Mouse (Mus musculus): ENCODE measurements at regions not wholly inside any gene's neighbourhood (a gene's known extent, or its start where the extent isn't known, plus 50 kb on each side); places are given as distances from the start of the nearest gene placed in this dataset.

DNA sequence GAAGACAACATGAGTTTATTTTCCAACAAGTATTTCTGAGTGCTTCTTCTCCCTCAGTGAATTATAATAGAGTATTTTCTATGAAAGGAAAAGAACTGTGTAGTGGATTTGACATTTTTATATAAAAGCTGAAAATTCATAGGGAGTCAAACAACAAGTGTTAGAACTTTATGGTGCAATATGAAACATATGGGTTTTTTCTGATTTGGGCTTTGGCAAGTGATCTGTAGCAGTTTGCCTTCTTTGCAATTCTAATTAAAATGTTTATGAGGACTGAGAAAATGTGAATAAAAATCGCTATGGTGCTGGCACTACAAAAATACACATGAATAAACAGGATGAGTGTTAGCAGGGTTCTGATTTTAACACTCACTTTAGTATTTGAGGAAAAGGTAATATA is 341.0 kb downstream of the Gabrg1 start:
- no peak for DNase-seq (ENCODE audit: low read depth, low spot score)
- ATAC-seq = no peak
- TF ChIP-seq CTCF (IDR thresholded peaks at IDR 0.05) = no peak
- CTCF ChIA-PET = no interaction called here
- no peaks in the 10 kb centered on the region for H3K27me3 ChIP-seq
- in situ Hi-C loops (cut with MboI; ENCODE audit: low pct_unique_long_range_greater_than_20kb) = no loop called here
- POLR2A ChIA-PET = no interaction called here

DNA sequence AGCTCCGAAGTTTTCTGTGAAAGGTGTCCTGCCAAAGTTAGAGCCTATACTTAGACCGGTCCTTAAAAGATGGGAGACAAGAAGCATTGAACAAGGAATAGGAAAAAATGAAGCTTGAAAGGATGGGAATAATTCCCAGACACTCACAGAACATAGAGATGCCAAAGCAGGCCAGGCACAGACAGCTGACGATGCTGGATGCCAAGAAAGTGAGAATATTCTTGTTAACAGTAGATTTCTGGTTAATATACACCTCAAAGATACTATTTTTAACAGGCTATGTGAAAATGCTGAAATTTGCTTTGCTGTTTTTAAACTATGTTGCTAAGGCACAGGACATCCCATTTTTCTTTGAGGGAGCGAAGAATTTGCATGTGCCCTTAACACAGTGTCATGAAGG is 366.3 kb downstream of the Gabrg1 start:
- in situ Hi-C loops (cut with MboI; ENCODE audit: low pct_unique_long_range_greater_than_20kb) = no loop called here
- TF ChIP-seq CTCF (IDR thresholded peaks at IDR 0.05) = no peak
- ATAC-seq (no peak), DNase-seq (ENCODE audit: low read depth, low spot score) (no peak)
- CTCF ChIA-PET = no interaction called here
- H3K27me3 ChIP-seq = no peaks in the 10 kb centered on the region
- POLR2A ChIA-PET = no interaction called here

DNA sequence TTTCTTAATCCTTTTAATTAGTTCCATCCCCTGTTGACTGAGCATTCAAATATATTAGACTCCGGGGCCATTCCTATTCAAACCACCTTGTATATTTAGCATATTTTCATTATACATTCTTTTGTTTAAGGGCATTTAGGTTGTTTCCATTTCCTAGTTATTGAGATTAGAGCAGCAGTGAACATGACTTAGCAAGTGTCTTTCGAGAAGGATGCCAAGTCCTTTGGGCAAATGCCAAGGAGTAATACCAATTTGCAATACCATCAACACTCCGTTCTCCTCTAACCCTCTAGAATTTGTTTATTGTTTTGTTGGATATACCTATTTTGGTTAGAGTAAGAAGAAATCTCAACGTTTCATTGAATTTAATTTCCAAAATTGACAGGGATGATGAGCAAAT is 407.8 kb downstream of the Gabrg1 start:
- no peaks in the 10 kb centered on the region for H3K27me3 ChIP-seq
- no peak for TF ChIP-seq CTCF (IDR thresholded peaks at IDR 0.05)
- CTCF ChIA-PET = no interaction called here
- no peak for ATAC-seq
- in situ Hi-C loops (cut with MboI; ENCODE audit: low pct_unique_long_range_greater_than_20kb) = no loop called here
- DNase-seq (ENCODE audit: low read depth, low spot score) = no peak
- POLR2A ChIA-PET = no interaction called here

DNA sequence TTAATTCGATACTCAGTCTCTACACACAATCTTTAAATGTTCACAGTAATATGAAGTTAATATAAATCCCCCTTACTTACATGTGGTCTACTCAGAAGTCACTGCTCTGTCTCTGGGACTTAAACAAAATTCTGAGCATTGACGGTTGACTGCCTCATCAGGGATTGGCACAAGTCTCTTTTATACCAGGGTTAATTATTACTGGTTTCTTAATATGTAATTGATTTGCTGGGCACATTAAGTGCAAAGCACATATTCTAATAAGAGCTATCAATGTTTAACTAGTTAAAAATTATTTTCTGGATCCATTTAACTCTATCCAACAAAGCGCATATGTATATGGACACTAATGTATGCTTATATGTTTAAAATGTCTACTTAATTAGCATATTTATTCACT is 441.9 kb downstream of the Gabrg1 start:
- DNase-seq (ENCODE audit: low read depth, low spot score) = no peak
- no peak for ATAC-seq
- TF ChIP-seq CTCF (IDR thresholded peaks at IDR 0.05) = no peak
- POLR2A ChIA-PET = no interaction called here
- no peaks in the 10 kb centered on the region for H3K27me3 ChIP-seq
- in situ Hi-C loops (cut with MboI; ENCODE audit: low pct_unique_long_range_greater_than_20kb) = no loop called here
- CTCF ChIA-PET = interaction anchor here (2.6 kb wide), 1 partner anchor 11 kb away, joined by 9 read pairs; no protein-coding TSS in a partner anchor

DNA sequence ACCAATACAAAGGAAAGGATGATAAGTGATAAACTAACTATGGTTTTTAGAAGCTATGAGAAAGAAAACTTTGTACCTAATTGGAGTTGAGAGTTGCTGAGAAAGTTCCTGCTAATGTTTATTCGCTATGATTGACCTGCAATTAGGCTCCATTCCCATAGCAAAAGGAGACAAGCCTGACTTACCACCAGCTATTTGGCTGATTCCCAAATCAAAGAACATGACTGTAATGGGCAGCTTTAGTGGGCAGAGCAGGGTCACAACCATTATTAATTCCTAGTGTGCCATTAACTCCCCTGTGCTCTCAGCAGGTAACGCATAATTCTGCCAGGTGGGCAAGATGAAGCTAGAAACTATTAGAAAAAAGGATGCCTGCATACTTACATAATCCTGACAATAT is 452.5 kb downstream of the Gabrg1 start:
- CTCF ChIA-PET = interaction anchor here (0.7 to 2.2 kb wide), 2 partner anchors 10 to 12 kb away, joined by 3 to 9 read pairs; no protein-coding TSS in a partner anchor
- TF ChIP-seq CTCF (IDR thresholded peaks at IDR 0.05) = no peak
- in situ Hi-C loops (cut with MboI; ENCODE audit: low pct_unique_long_range_greater_than_20kb) = no loop called here
- DNase-seq (ENCODE audit: low read depth, low spot score) (no peak), ATAC-seq (no peak)
- H3K27me3 ChIP-seq = no peaks in the 10 kb centered on the region
- POLR2A ChIA-PET = no interaction called here

DNA sequence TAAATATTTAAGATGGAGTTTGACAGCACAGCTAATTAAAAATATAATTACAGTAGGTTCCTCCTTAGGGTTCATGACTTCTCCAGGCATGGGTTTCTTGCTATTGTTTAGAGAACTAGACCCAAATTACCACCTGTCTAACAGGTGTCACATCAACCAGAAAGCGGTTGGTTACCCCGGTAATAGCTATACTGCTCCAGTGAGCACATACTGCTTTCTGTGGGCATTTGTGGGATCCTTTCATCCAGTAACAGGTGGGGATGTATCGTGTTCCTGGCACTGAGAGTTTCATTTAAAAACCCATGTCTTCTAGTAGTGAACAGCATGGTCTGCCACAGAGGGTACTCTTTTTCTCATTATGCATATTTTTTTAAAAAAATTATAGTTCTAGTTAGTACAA is 455.1 kb downstream of the Gabrg1 start:
- in situ Hi-C loops (cut with MboI; ENCODE audit: low pct_unique_long_range_greater_than_20kb) = no loop called here
- no peaks in the 10 kb centered on the region for H3K27me3 ChIP-seq
- no peak for DNase-seq (ENCODE audit: low read depth, low spot score)
- no peak for TF ChIP-seq CTCF (IDR thresholded peaks at IDR 0.05)
- ChIA-PET CTCF (no interaction called here), POLR2A (no interaction called here)
- ATAC-seq = no peak
